Mouse (Mus musculus) embryonic facial prominence, embryonic 13.5 days (tissue): ENCODE results near the gene Iqcb1. TPM values are rescaled to one million over a fixed set of nuclear protein-coding genes. Genes with fewer than 3 reads are reported as not detected.

Experiments used
- ATAC-seq: fragments of 200-750 bp; cut with Nextera tagmentation; 2 replicates; pipeline ENCODE4 v1.8.0; 2017; ENCODE audit warnings: low read depth; ENCODE audit not compliant: insufficient number of reproducible peaks, insufficient read depth, low FRiP score, low TSS enrichment
- H3K27ac ChIP-seq: fragments of 300-500 bp; sonication (generic); 2 replicates; pipeline ENCODE4 v1.5.1; 2015; ENCODE audit warnings: moderate library complexity, mild to moderate bottlenecking, inconsistent platforms
- H3K27me3 ChIP-seq: fragments of 300-500 bp; sonication (generic); 2 replicates; pipeline ENCODE4 v1.6.1; 2015; ENCODE audit warnings: mild to moderate bottlenecking, inconsistent platforms
- H3K36me3 ChIP-seq: fragments of 300-500 bp; sonication (generic); 2 replicates; pipeline ENCODE4 v1.6.1; 2015; ENCODE audit warnings: mild to moderate bottlenecking, inconsistent platforms
- H3K4me1 ChIP-seq: fragments of 300-500 bp; sonication (generic); 2 replicates; pipeline ENCODE4 v1.6.1; 2015; ENCODE audit warnings: inconsistent platforms
- H3K4me2 ChIP-seq: fragments of 300-500 bp; sonication (generic); 2 replicates; pipeline ENCODE4 v1.6.1; 2015; ENCODE audit warnings: moderate library complexity, mild to moderate bottlenecking, inconsistent platforms
- H3K4me3 ChIP-seq: fragments of 300-500 bp; sonication (generic); 2 replicates; pipeline ENCODE4 v1.5.1; 2015; ENCODE audit warnings: mild to moderate bottlenecking, inconsistent platforms
- H3K9ac ChIP-seq: fragments of 300-500 bp; sonication (generic); 2 replicates; pipeline ENCODE4 v1.6.1; 2015; ENCODE audit warnings: mild to moderate bottlenecking, inconsistent platforms
- H3K9me3 ChIP-seq: fragments of 300-500 bp; sonication (generic); 2 replicates; pipeline ENCODE4 v1.6.1; 2016; ENCODE audit warnings: inconsistent platforms
- WGBS: fragments of 180-500 bp; shearing (Covaris S2); methylation state at CpG from one replicate; pipeline ENCODE4 v1.1.7; 2015; ENCODE audit warnings: mixed read lengths; 5-methylcytosine and 5-hydroxymethylcytosine counted together
- microRNA-seq: library from miRNA; unstranded; fragments of <30 nt; microRNA quantifications from one replicate; pipeline ENCODE4, GENCODE M21; 2016
- polyA plus RNA-seq: library from polyadenylated mRNA; unstranded; fragments of >200 nt; fragmentation: Nextera tagmentation; extraction: Ambion mirVana; gene quantifications from 2 replicates; pipeline ENCODE4 v1.2.1, GENCODE M21; 2015

Gene Iqcb1
- polyA plus RNA-seq, 1 experiment from 2014 or later: 53.1 TPM

DNA sequence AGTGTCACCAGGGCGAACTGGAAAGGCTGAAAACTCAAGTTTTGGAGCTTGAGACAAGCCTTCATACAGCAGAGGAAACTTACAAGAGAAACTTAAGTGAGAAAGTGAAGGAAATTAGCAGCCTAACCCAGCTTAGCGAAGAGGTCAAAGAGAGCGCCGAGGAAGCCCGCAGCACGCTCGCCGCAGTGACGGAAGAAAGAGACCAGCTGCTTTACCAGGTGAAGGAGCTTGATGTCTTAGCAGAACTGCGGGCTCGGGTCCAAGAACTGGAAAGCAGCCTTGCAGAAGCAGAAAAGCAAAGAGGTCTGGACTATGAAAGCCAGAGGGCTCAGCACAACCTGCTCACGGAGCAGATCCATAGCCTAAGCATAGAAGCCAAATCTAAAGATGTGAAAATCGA, 84.1 kb downstream of the Iqcb1 start:
- Histone ChIP-seq H3K27me3 (no peaks in the 10 kb centered on the region), H3K36me3 (peaks cover 86% of the 10 kb centered on the region), H3K9me3 (no peaks in the 10 kb centered on the region), H3K4me1 (no peaks in the 10 kb centered on the region), H3K27ac (no peak overlapping the region), H3K4me3 (no peak overlapping the region), H3K4me2 (no peak overlapping the region), H3K9ac (no peak overlapping the region)
- no peak for ATAC-seq
- 92% methylated on average over 13 of the region's 13 CpGs for WGBS

DNA sequence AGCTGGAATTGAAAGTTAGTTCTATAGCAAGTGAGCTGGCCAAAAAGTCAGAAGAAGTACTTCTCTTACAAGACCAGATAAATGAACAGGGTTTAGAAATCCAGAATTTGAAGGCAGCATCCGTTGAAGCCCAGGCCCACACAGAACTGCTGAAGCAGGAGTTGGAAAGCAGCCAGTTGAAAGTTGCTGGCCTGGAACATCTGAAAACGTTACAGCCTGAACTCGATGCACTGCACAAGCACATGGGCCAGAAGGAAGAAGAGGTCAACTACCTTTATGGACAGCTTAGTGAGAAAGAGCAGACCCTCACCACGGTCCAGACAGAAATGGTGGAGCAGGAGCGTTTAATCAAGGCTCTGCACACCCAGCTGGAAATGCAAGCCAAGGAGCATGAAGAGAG, 86.0 kb downstream of the Iqcb1 start:
- Histone ChIP-seq H3K9me3 (no peaks in the 10 kb centered on the region), H3K4me1 (no peaks in the 10 kb centered on the region), H3K9ac (no peak overlapping the region), H3K4me3 (no peak overlapping the region), H3K4me2 (no peak overlapping the region), H3K36me3 (peaks cover 89% of the 10 kb centered on the region), H3K27ac (no peak overlapping the region), H3K27me3 (no peaks in the 10 kb centered on the region)
- no peak for ATAC-seq
- WGBS: 83% methylated on average over 5 of the region's 5 CpGs

DNA sequence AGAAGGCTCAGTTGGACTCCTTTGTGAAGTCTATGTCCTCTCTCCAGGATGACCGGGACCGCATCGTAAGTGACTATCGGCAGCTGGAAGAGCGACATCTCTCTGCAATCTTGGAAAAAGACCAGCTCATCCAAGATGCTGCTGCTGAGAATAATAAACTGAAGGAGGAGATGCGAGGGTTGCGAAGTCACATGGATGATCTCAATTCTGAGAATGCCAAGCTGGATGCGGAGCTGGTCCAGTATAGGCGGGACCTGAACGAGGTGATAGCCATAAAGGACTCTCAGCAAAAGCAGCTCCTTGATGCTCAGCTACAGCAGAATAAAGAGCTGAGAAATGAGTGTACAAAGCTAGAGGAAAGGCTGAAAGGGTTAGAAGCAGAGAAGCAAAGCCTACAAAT, 90.3 kb downstream of the Iqcb1 start:
- 97% methylated on average over 10 of the region's 10 CpGs for WGBS
- peaks cover 81% of the 10 kb centered on the region for H3K36me3 ChIP-seq
- H3K9ac ChIP-seq: no peak overlapping the region
- ATAC-seq: no peak
- no peak overlapping the region for H3K4me2 ChIP-seq
- no peaks in the 10 kb centered on the region for H3K27me3 ChIP-seq
- H3K4me3 ChIP-seq: no peak overlapping the region
- H3K27ac ChIP-seq: no peak overlapping the region
- no peaks in the 10 kb centered on the region for H3K9me3 ChIP-seq
- no peaks in the 10 kb centered on the region for H3K4me1 ChIP-seq

DNA sequence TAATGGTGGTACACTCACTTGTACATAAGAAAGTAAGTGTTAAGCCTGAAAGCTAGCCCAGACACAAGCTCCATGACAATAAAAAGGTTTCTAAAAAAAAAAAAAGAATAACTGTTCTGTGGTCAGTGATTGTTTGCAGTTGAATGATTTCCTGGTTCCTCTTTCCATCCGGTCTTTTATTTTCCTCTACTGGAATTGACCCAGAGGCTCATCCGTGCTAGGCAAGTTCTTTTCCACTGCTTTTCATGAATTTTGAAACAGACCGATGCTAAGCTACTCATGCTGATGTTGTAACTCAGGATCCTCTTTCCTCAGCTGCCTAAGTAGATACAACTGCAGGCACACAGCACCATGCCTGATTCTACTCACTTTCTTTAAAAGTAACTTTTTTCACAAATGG, 92.2 kb downstream of the Iqcb1 start:
- Histone ChIP-seq H3K27me3 (no peaks in the 10 kb centered on the region), H3K9ac (no peak overlapping the region), H3K27ac (no peak overlapping the region), H3K36me3 (peaks cover 75% of the 10 kb centered on the region), H3K4me3 (no peak overlapping the region), H3K9me3 (no peaks in the 10 kb centered on the region), H3K4me1 (no peaks in the 10 kb centered on the region), H3K4me2 (no peak overlapping the region)
- no peak for ATAC-seq
- 91% methylated on average over 3 of the region's 3 CpGs for WGBS

DNA sequence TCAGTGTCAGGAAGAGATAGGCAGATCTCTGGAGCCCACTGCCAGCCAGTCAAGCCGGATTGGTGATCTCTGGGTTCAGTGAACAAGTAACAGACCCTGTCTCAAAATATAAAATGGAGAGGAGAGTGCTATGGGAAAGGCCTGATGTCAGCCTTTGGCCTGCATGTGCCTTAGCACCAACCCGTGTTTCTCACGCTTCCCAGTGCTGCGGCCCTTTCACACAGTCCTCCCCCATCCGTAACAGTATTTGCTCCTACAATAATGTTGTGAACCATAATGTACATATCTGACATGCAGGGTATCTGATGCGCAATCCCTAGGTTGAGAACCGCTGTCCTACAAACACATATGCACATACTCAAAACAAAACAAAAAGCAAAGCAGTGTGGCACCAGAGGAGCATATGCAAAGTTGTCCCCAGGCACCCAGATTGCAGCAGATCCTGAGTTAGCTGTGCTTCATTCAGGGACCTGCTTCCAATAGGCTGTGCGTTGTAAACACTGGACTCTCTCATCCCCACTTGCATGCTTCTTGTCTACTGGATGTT, 93.0 kb downstream of the Iqcb1 start:
- H3K9me3 ChIP-seq: no peaks in the 10 kb centered on the region
- H3K4me2 ChIP-seq: no peak overlapping the region
- H3K27ac ChIP-seq: no peak overlapping the region
- H3K36me3 ChIP-seq: peaks cover 75% of the 10 kb centered on the region
- no peaks in the 10 kb centered on the region for H3K27me3 ChIP-seq
- no peak for ATAC-seq
- no peak overlapping the region for H3K4me3 ChIP-seq
- H3K4me1 ChIP-seq: no peaks in the 10 kb centered on the region
- 94% methylated on average over 8 of the region's 8 CpGs for WGBS
- H3K9ac ChIP-seq: no peak overlapping the region

DNA sequence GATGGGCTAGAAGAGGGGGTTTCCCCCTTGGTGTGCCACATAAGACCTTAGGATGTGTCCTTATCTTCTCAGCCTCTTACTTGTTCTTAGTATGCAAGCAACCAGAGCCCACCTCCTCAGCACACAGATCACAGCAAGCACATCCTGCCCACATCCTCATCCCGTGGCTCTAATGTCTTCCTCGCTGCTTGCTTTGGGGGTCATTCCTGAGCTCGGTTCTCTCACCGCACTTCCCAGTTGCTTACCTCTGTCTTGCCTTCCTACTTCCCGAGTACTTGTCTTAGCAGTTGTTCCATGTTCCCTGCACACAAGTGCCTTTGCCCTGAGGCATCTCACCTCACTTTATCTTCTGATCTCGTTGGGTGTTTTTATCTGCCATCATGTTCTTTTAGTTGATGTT, 93.8 kb downstream of the Iqcb1 start:
- Histone ChIP-seq H3K36me3 (peaks cover 76% of the 10 kb centered on the region), H3K27ac (no peak overlapping the region), H3K4me1 (no peaks in the 10 kb centered on the region), H3K4me2 (no peak overlapping the region), H3K27me3 (no peaks in the 10 kb centered on the region), H3K9ac (no peak overlapping the region), H3K4me3 (no peak overlapping the region), H3K9me3 (no peaks in the 10 kb centered on the region)
- WGBS: 78% methylated on average over 6 of the region's 6 CpGs
- no peak for ATAC-seq

Small RNAs within 50 kb of the gene (microRNA-seq; reads per million reads assigned to microRNA genes)
- not detected for gene Gm22617

Other genes starting within 250 kb of the Iqcb1 start
- gene Cd86, start 162.3 kb upstream of the Iqcb1 start, polyA plus RNA-seq: 1.4 and 2.5 TPM in 2 replicates
- gene Ildr1, start 134.4 kb upstream of the Iqcb1 start, polyA plus RNA-seq: 2.7 and 3.8 TPM in 2 replicates
- 5.2 and 9.6 TPM in 2 replicates for gene Slc15a2, start 43.4 kb upstream of the Iqcb1 start, polyA plus RNA-seq
- gene Eaf2, start 46.6 kb downstream of the Iqcb1 start, polyA plus RNA-seq: 2.3 and 2.8 TPM in 2 replicates
- gene Golgb1, start 46.8 kb downstream of the Iqcb1 start, polyA plus RNA-seq: 119 and 126 TPM in 2 replicates
- gene Hcls1, start 106.6 kb downstream of the Iqcb1 start, polyA plus RNA-seq: 4.6 and 5.7 TPM in 2 replicates
- gene Fbxo40, start 162.1 kb downstream of the Iqcb1 start, polyA plus RNA-seq: not detected in 2 replicates
- 9.1 and 9.4 TPM in 2 replicates for gene Polq, start 183.4 kb downstream of the Iqcb1 start, polyA plus RNA-seq